Mouse (Mus musculus) heart, embryonic 16.5 days (tissue): Measurements from ENCODE around the gene Olfr381. TPM values are rescaled to one million over a fixed set of nuclear protein-coding genes. Genes with fewer than 3 reads are reported as not detected.
"Not testable (repeated sequence)": the region's sequence is repeated elsewhere in the genome, so short reads cannot be mapped to it uniquely, and the experiment has no call there.

Experiments
- ATAC-seq: fragments of 200-750 bp; cut with Nextera tagmentation; replicated peaks from 2 replicates; pipeline ENCODE4 v1.8.0; 2017; ENCODE audit warnings: moderate number of reproducible peaks; ENCODE audit not compliant: insufficient read depth, low FRiP score; ENCODE audit errors: extremely low read depth
- H3K27ac ChIP-seq: fragments of 300-500 bp; sonication (generic); 2 replicates; pipeline ENCODE4 v1.5.1; 2014; ENCODE audit warnings: mild to moderate bottlenecking, low read length, control low read depth, moderate library complexity
- H3K27me3 ChIP-seq: fragments of 300-500 bp; sonication (generic); 2 replicates; pipeline ENCODE4 v1.6.1; 2014; ENCODE audit warnings: low read length, mixed read lengths; ENCODE audit not compliant: control insufficient read depth, insufficient read depth
- H3K36me3 ChIP-seq: fragments of 300-500 bp; sonication (generic); 2 replicates; pipeline ENCODE4 v1.6.1; 2014; ENCODE audit not compliant: control insufficient read depth, insufficient read depth
- H3K4me1 ChIP-seq: fragments of 300-500 bp; sonication (generic); 2 replicates; pipeline ENCODE4 v1.6.1; 2014; ENCODE audit warnings: low read length, mixed read lengths; ENCODE audit not compliant: control insufficient read depth, insufficient read depth
- H3K4me2 ChIP-seq: fragments of 300-500 bp; sonication (generic); 2 replicates; pipeline ENCODE4 v1.6.1; 2014; ENCODE audit warnings: low read depth, mild to moderate bottlenecking, control low read depth, low read length
- H3K4me3 ChIP-seq: fragments of 300-500 bp; sonication (generic); 2 replicates; pipeline ENCODE4 v1.5.1; 2014; ENCODE audit warnings: mild to moderate bottlenecking, control low read depth, low read length
- H3K9ac ChIP-seq: fragments of 300-500 bp; sonication (generic); 2 replicates; pipeline ENCODE4 v1.6.1; 2014; ENCODE audit warnings: low read length, control low read depth
- H3K9me3 ChIP-seq: fragments of 300-500 bp; sonication (generic); replicated peaks from 2 replicates; pipeline ENCODE4 v1.6.1; 2016; ENCODE audit warnings: low read length; ENCODE audit not compliant: control insufficient read depth
- WGBS: fragments of 180-500 bp; shearing (Covaris S2); extraction: QIAGEN DNeasy Blood & Tissue Kit; methylation state at CpG from one replicate; pipeline ENCODE4 v1.1.7; 2014; 5-methylcytosine and 5-hydroxymethylcytosine counted together
- polyA plus RNA-seq: library from polyadenylated mRNA; unstranded; fragments of >200 nt; fragmentation: Nextera tagmentation; extraction: Ambion mirVana; gene quantifications from 2 replicates; pipeline ENCODE4 v1.2.1, GENCODE M21; 2015

The Olfr381 gene
- not detected in 2 replicates for polyA plus RNA-seq

DNA sequence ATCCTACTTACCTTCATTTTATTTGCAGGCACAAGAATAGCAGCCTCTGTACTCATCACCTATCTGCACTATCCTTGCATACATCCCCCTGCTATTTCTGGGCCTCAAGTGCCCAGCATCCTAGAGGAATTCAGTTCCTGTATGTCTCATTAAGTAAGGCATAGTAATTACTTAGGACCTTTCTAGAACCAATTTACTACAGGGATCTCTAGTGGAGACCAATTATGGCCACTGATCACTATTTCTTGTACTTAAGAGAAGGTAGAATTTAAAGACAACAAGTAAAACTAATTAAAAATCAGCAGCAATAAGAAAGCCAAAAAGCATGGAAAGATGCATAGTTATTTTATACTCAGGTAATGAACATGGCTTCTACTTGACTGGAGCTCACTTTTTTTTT is at the start of gene Olfr381:
TSS of gene Olfr381 (minus strand) at position 101 of the 400 bp plus-strand sequence.
- Histone ChIP-seq H3K4me2 (no peak within 1 kb of the TSS), H3K9ac (no peak within 1 kb of the TSS), H3K27ac (no peak within 1 kb of the TSS), H3K4me1 (no peaks in the 10 kb centered on the region), H3K36me3 (no peaks in the 10 kb centered on the region), H3K27me3 (no peaks in the 10 kb centered on the region), H3K4me3 (no peak within 1 kb of the TSS), H3K9me3 (no peaks in the 10 kb centered on the region)
- no peak for ATAC-seq

DNA sequence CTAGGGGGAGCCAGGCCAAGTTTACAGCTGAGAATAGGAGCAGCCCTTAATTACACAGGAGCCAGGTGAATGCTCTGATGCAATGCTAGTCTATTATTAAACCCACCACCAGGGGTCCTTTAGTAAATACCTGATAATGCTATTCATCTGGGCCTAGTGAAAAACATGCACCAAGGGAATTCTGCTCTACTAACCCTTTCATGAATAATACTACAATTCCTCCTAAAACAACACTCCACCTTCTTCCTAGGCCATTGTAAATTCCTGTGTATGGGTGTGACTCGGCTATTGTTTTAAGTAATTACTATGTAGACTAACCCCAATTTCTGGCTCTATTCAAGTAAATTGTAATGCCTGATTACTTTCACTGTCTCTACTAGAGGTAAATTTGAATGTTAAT is 37.6 kb upstream of the Olfr381 start:
- not testable (repeated sequence) for H3K27me3 ChIP-seq, H3K27ac ChIP-seq, ATAC-seq, H3K36me3 ChIP-seq, H3K4me3 ChIP-seq, H3K9me3 ChIP-seq, H3K4me1 ChIP-seq, H3K9ac ChIP-seq, H3K4me2 ChIP-seq
- WGBS, result 79% methylated on average over 1 of the region's 1 CpGs

DNA sequence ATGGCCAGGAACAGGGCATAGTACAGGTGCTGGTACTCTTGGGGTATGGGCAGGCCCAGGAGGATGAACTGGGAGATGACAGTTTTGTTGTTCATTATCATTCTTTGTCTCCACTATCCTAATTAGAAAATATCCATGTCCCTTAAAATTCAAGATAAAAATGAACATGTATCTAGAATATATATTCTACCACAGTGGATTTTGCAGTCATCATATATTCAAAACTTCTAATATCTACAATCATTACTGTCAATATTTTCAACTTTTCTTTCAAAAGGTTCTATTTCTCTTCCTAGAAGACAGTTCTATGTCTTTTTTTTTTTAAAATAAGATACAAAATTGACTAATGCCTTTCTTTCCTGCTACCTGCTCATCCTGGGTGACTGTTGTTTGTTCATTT is 25.7 kb upstream of the Olfr381 start, which contains the start of gene Olfr382:
TSS of gene Olfr382 (minus strand) at position 101 of the 400 bp plus-strand sequence.
- Histone ChIP-seq H3K9me3 (no peaks in the 10 kb centered on the region; the same call in 1 of the 2 replicates), H3K27ac (no peak within 1 kb of the TSS), H3K9ac (no peak within 1 kb of the TSS), H3K4me3 (no peak within 1 kb of the TSS), H3K27me3 (no peaks in the 10 kb centered on the region), H3K4me1 (no peaks in the 10 kb centered on the region), H3K36me3 (no peaks in the 10 kb centered on the region), H3K4me2 (no peak within 1 kb of the TSS)
- no peak for ATAC-seq

DNA sequence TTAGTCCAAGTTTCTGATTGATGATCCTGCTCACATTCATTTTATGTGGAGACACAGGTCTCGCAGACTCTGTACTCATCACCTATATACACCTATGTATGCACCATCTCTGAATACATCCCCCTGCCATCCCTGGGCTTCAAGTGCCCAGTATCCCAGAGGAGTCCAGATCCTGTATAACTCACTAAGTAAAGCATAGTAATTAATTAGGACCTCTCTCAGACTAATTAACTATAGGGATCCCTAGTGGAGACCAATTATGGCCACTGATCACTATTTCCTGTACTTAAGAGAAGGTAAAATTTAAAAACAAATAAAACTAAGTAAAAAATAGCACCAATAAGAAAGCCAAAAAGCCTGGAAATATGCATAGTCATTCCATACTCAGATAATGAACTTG is 34.0 kb downstream of the Olfr381 start, which contains the start of gene Olfr380:
TSS of gene Olfr380 (minus strand) at position 101 of the 400 bp plus-strand sequence.
- H3K27ac ChIP-seq, result no peak within 1 kb of the TSS
- H3K9ac ChIP-seq, result no peak within 1 kb of the TSS
- ATAC-seq, result no peak
- no peak within 1 kb of the TSS for H3K4me3 ChIP-seq
- no peaks in the 10 kb centered on the region for H3K36me3 ChIP-seq
- H3K4me1 ChIP-seq, result no peaks in the 10 kb centered on the region
- H3K27me3 ChIP-seq, result no peaks in the 10 kb centered on the region
- H3K9me3 ChIP-seq, result no peaks in the 10 kb centered on the region
- H3K4me2 ChIP-seq, result no peak within 1 kb of the TSS
- WGBS, result 81% methylated on average over 1 of the region's 1 CpGs

Other genes starting within 250 kb of the Olfr381 start
- 0.08 and 0.09 TPM in 2 replicates for gene Trpv3, start 224.2 kb downstream of the Olfr381 start, polyA plus RNA-seq
- gene Aspa, start 162.0 kb downstream of the Olfr381 start, polyA plus RNA-seq, result 0.25 and 0.41 TPM in 2 replicates
- gene Gm49340, start 161.9 kb downstream of the Olfr381 start, polyA plus RNA-seq, result not detected in 2 replicates
- not detected in 2 replicates for gene Spata22, start 161.9 kb downstream of the Olfr381 start, polyA plus RNA-seq
- gene Olfr20, start 140.8 kb downstream of the Olfr381 start, polyA plus RNA-seq, result not detected in 2 replicates
- not detected in 2 replicates for gene Olfr376, start 120.4 kb downstream of the Olfr381 start, polyA plus RNA-seq
- not detected in 2 replicates for gene Olfr1, start 92.0 kb downstream of the Olfr381 start, polyA plus RNA-seq
- gene Olfr378, start 63.1 kb downstream of the Olfr381 start, polyA plus RNA-seq, result not detected in 2 replicates
- not detected in 2 replicates for gene Olfr380, start 34.1 kb downstream of the Olfr381 start, polyA plus RNA-seq
- not detected in 2 replicates for gene Olfr382, start 25.6 kb upstream of the Olfr381 start, polyA plus RNA-seq
- not detected in 2 replicates for gene Olfr385, start 101.4 kb upstream of the Olfr381 start, polyA plus RNA-seq
- gene Olfr384, start 107.0 kb upstream of the Olfr381 start, polyA plus RNA-seq, result not detected in 2 replicates
- gene Zfp735, start 197.2 kb upstream of the Olfr381 start, polyA plus RNA-seq, result not detected in 2 replicates